ENCODE assay signal across 9 mouse cellular contexts in genomic region chr13:42149328-42150071, GRCm38 (mm10).
DNase-seq lines count a peak whose midpoint lies in the region; ATAC-seq lines count a peak whose summit lies in the region.
"Had no signal": no experiment of that assay in that cellular context is flagged by ENCODE, and none has a peak within 500 bp of the region (broad histone marks: within the 10 kb centered on the region; RNA-seq: fewer than 3 reads in every experiment).

No protein-coding gene starts in this region.

- peak overlapping the region; percentile 86 for H3K27ac ChIP-seq in kidney, embryonic 15.5 days
- H3K27ac ChIP-seq in midbrain, embryonic 16.5 days (ENCODE audit: low read length) = peak overlapping the region; percentile 78

- H3K4me2 ChIP-seq in kidney, embryonic 15.5 days = no peak overlapping the region
- peak overlapping the region; percentile 28 for H3K4me2 ChIP-seq in midbrain, embryonic 16.5 days (ENCODE audit: low read length)

- no peaks in the 10 kb centered on the region for H3K27me3 ChIP-seq in kidney, embryonic 15.5 days
- no peaks in the 10 kb centered on the region for H3K27me3 ChIP-seq in midbrain, embryonic 16.5 days (ENCODE audit: control insufficient read depth, insufficient read depth, low read depth, low read length)

- 38% methylated on average over 9 of the region's 9 CpGs for WGBS in kidney, embryonic 15.5 days
- WGBS in midbrain, embryonic 16.5 days = 13% methylated on average over 9 of the region's 9 CpGs

- no peak overlapping the region for H3K4me3 ChIP-seq in kidney, embryonic 15.5 days (replicated peaks)
- no peak overlapping the region for H3K4me3 ChIP-seq in midbrain, embryonic 16.5 days (ENCODE audit: low read depth, low read length)
- H3K4me3 ChIP-seq: myocyte had no signal

- peaks cover 2% of the 10 kb centered on the region for H3K36me3 ChIP-seq in kidney, embryonic 15.5 days
- H3K36me3 ChIP-seq in midbrain, embryonic 16.5 days (ENCODE audit: control insufficient read depth, insufficient read depth, low read length) = no peaks in the 10 kb centered on the region; the same call in 1 of the 2 replicates

- ATAC-seq in kidney, embryonic 15.5 days (replicated peaks; ENCODE audit: low FRiP score) = no peak
- peak; percentile 6; the same call in 1 of the 2 replicates for ATAC-seq in granulocyte monocyte progenitor cell, adult 5-6 weeks (replicated peaks; ENCODE audit: poor library complexity, severe bottlenecking)
- ATAC-seq in midbrain, embryonic 16.5 days = peak; percentile 84
- ATAC-seq: intestine, postnatal 0 days had no signal

- no peaks in the 10 kb centered on the region for H3K9me3 ChIP-seq in kidney, embryonic 15.5 days (replicated peaks)
- no peaks in the 10 kb centered on the region for H3K9me3 ChIP-seq in midbrain, embryonic 16.5 days (replicated peaks; ENCODE audit: control insufficient read depth, low read length, poor library complexity, severe bottlenecking)

- no peak overlapping the region for H3K9ac ChIP-seq in kidney, embryonic 15.5 days
- H3K9ac ChIP-seq in midbrain, embryonic 16.5 days (ENCODE audit: low read depth, low read length) = peak overlapping the region; percentile 54

- no peak for DNase-seq in kidney, postnatal 36 days
- DNase-seq in brain, embryonic 18.5 days (ENCODE audit: low read depth, low spot score) = peak; percentile 12
- no peak for DNase-seq in layer of hippocampus, postnatal 36 days
- no peak for DNase-seq in liver

- peaks cover 29% of the 10 kb centered on the region for H3K4me1 ChIP-seq in kidney, embryonic 15.5 days
- peaks cover 24% of the 10 kb centered on the region for H3K4me1 ChIP-seq in midbrain, embryonic 16.5 days (ENCODE audit: control insufficient read depth, insufficient read depth, low read length)
